Comparison of ENCODE assay signal across 8 mouse cellular contexts in the genomic region with DNA sequence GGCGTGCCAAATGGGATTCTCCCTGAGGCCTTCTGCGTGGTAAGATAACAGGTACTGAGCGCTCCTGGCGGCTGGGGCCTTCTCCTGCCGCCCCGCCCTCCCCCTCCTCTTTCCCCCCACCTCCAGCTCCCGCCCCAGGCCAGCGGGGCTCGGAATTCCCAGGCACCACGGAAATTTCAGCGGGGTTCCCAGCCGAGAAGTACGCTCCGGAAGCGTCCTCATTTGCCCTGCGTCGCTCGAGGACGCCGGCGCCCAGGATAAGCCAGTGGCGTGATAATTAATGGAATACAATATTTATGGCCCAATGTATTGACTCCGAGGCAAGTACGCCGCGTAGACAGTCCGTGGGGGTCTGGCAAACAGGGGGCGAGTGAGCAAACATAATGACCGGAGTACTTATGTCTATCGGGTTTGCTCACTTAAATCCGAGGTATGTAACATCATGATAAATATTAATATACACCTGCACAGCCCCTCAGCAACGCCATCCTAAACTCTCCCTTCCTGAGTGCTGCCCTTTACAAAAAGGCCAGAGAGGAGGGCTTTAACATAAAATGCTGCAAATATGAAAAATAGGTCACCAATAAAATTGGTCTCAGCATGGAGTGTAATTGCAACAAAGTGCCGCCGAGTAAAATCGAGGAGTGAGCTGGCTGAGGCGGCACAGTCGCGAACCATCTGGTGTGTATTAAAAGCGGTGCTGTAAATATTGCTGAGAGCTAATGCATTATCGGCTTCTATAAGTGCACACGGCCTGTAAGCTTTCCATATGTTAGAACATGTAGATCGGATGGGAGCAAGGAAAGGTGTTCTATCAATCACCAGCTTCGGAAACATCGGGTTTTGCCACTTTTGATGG. TPM values are rescaled to one million over a fixed set of nuclear protein-coding genes. Genes with fewer than 3 reads are reported as not detected.
DNase-seq lines count a peak whose midpoint lies in the region; ATAC-seq lines count a peak whose summit lies in the region.

No protein-coding gene starts in this region.

- 0 out of 2 replicates have a peak, but pooled peaks cover 3% of the 10 kb centered on the region for H3K9me3 ChIP-seq in megakaryocyte, embryonic 14.5 days
- H3K9me3 ChIP-seq in hindbrain, embryonic 16.5 days (ENCODE audit: control insufficient read depth, low read length), result no peaks in the 10 kb centered on the region
- no peaks in the 10 kb centered on the region for H3K9me3 ChIP-seq in neural tube, embryonic 13.5 days

- ATAC-seq in megakaryocyte, adult 5-6 weeks (ENCODE audit: poor library complexity, severe bottlenecking), result no peak
- ATAC-seq in hindbrain, embryonic 16.5 days, result peak; percentile 21; the same call in 1 of the 2 replicates
- ATAC-seq in neural tube, embryonic 13.5 days (ENCODE audit: low read depth), result peak; percentile 57

- peak overlapping the region; percentile 78 for H3K4me2 ChIP-seq in hindbrain, embryonic 16.5 days (ENCODE audit: low read length)
- peak overlapping the region; percentile 78 for H3K4me2 ChIP-seq in neural tube, embryonic 13.5 days

- peak; percentile 73 for DNase-seq in embryo, embryonic 11 days
- DNase-seq in embryo, embryonic 10 days (ENCODE audit: low spot score), result no peak
- no peak for DNase-seq in adrenal gland, postnatal 4 days (ENCODE audit: low spot score in 2 of 2)
- no peak for DNase-seq in ovary, adult 18-20 months (ENCODE audit: low spot score)

- H3K4me1 ChIP-seq in megakaryocyte, embryonic 14.5 days, result peaks cover 24% of the 10 kb centered on the region
- H3K4me1 ChIP-seq in hindbrain, embryonic 16.5 days (ENCODE audit: control insufficient read depth, insufficient read depth, low read depth, low read length), result peaks cover 14% of the 10 kb centered on the region
- H3K4me1 ChIP-seq in neural tube, embryonic 13.5 days (replicated peaks), result peaks cover 63% of the 10 kb centered on the region

- WGBS in hindbrain, embryonic 16.5 days, result under 1% methylated on average over 44 of the region's 44 CpGs
- under 1% methylated on average over 43 of the region's 44 CpGs for WGBS in neural tube, embryonic 13.5 days

- peaks cover 90% of the 10 kb centered on the region for H3K27me3 ChIP-seq in megakaryocyte, embryonic 14.5 days (replicated peaks)
- H3K27me3 ChIP-seq in hindbrain, embryonic 16.5 days (replicated peaks; ENCODE audit: control insufficient read depth, insufficient read depth, low read length), result 0 out of 2 replicates have a peak, but pooled peaks cover 5% of the 10 kb centered on the region
- peaks cover 22% of the 10 kb centered on the region for H3K27me3 ChIP-seq in neural tube, embryonic 13.5 days

- H3K4me3 ChIP-seq in megakaryocyte, embryonic 14.5 days (replicated peaks), result peak overlapping the region; percentile 59
- H3K4me3 ChIP-seq in hindbrain, embryonic 16.5 days (ENCODE audit: low read length), result peak overlapping the region; percentile 43
- peak overlapping the region; percentile 41 for H3K4me3 ChIP-seq in neural tube, embryonic 13.5 days

- peak overlapping the region; percentile 76 for H3K27ac ChIP-seq in hindbrain, embryonic 16.5 days (ENCODE audit: low read depth, low read length)
- H3K27ac ChIP-seq in neural tube, embryonic 13.5 days (replicated peaks), result peak overlapping the region; percentile 76

- H3K36me3 ChIP-seq in megakaryocyte, embryonic 14.5 days (replicated peaks; ENCODE audit: low read length), result no peaks in the 10 kb centered on the region
- no peaks in the 10 kb centered on the region for H3K36me3 ChIP-seq in hindbrain, embryonic 16.5 days (ENCODE audit: control insufficient read depth, insufficient read depth, low read length)
- H3K36me3 ChIP-seq in neural tube, embryonic 13.5 days, result no peaks in the 10 kb centered on the region

- peak overlapping the region; percentile 60 for H3K9ac ChIP-seq in hindbrain, embryonic 16.5 days (ENCODE audit: low read depth, low read length)
- H3K9ac ChIP-seq in neural tube, embryonic 13.5 days, result peak overlapping the region; percentile 61

RNA-seq across cellular contexts. Expression of gene Nr2f1, which starts 18.3 kb away (rescaled TPM):
- polyA plus RNA-seq in megakaryocyte, embryonic 14.5 days (2012; ENCODE audit: insufficient read depth, low replicate concordance), result not detected in 2 replicates
- not detected in 2 replicates for total RNA-seq in megakaryocyte, adult 5-6 weeks (2015)
- total RNA-seq in megakaryocyte, adult 5-6 weeks (2017), result not detected in 2 replicates
- 42.9 and 44.3 TPM in 2 replicates for polyA plus RNA-seq in hindbrain, embryonic 16.5 days (2015; fragmentation: Nextera tagmentation; extraction: Ambion mirVana)
- polyA plus RNA-seq in neural tube, embryonic 13.5 days (2015; fragmentation: Nextera tagmentation; extraction: Ambion mirVana), result 46.8 and 47.9 TPM in 2 replicates
- total RNA-seq in adrenal gland, postnatal 4 days (2021), result 10 to 100 TPM; 29.4 to 29.5 TPM

Comparison
In these comparisons a context has a peak if more than half of its experiments do, and no peak if none do; other contexts are left out.
1. RNA of gene Nr2f1, which starts 18.3 kb away (polyA plus RNA-seq): 46.8 to 47.9 TPM in neural tube, embryonic 13.5 days and 42.9 to 44.3 TPM in hindbrain, embryonic 16.5 days; not detected in megakaryocyte, embryonic 14.5 days; every median in the first group is over 10 times any median in the second.
2. Peak in every context shown above with its lines, with median percentiles within 50 percentile points of each other: H3K4me3 ChIP-seq.